Mouse (Mus musculus): ENCODE data around the gene Fstl3.
A peak's percentile ranks its signal among the peaks of the same experiment; 100 is the strongest.

- TF ChIP-seq CTCF (IDR thresholded peaks at IDR 0.05; ENCODE audit: low read depth, low read length): peak; percentile 64
- no peak for TF ChIP-seq POLR2A (IDR thresholded peaks at IDR 0.05; ENCODE audit: borderline replicate concordance, low read depth, low read length)
These were observed 16.1 kb downstream of the Fstl3 start, which contains the start of gene Palm for GRCm38 (mm10) chr10:79793051-79793737.
